Mouse (Mus musculus) cerebellum, postnatal 4 days (tissue): ENCODE data around the gene Grxcr1.
A peak's percentile ranks its signal among the peaks of the same experiment; 100 is the strongest.

ENCODE experiments used
- DNase-seq, 2 experiments: peaks; one replicate each; pipeline ENCODE4 v3.0.0; 2022; ENCODE audit warnings: low spot score in 2 of 2, mixed read lengths in 1 of 2

Grxcr1 gene

DNA sequence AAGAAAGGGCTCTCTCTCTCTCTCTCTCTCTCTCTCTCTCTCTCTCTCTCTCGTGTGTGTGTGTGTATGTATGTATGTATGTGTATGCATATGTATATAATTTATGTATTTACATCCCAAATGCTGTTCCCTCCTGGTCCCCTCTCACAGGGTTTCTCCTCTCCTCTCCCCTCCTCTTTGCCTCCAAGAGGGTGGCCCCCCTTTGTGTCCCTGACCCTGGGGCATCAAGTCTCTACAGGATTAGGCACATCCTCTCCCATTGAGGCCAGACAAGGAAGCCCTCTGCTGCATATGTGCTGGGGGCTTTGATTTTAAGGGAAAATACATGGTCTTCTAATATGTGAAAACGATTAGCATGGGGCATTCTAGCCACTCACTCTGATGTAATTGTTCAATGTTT is 61.5 kb downstream of the Grxcr1 start:
- no peak for DNase-seq

- no peak for DNase-seq
Measured at GRCm38 (mm10) chr5:68097665-68098624, 66.3 kb downstream of the Grxcr1 start.

DNA sequence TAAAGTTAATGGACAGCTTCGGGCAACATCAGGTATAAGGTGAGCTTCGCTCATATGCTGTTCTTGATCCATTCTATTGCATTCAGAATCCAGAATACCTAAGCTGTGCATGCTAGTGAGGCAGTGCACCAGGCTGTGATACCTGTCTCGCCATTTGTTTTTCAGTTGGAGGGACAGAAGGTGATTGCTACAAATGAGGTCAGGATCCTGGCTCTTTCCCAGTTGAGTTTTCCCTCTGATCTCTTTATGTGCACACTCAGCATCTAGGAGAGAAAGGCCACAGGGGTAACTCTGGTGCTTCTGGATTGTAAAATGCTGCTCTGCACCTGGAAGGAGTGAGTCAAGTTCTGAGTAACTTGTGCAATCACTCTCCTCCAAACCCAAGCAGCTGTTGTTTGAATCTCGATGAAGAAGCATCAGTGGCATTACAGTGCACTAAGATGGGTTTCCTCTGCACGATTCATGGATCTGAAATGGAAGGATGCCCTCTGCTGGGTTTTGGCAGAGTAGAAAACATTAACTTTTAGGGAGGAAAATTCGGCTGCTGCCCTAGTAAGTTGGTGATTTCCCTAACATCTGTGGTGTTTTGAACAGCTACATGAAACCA is 80.9 kb downstream of the Grxcr1 start:
- DNase-seq: peak in 1 of 2 experiments; percentile 15

DNA sequence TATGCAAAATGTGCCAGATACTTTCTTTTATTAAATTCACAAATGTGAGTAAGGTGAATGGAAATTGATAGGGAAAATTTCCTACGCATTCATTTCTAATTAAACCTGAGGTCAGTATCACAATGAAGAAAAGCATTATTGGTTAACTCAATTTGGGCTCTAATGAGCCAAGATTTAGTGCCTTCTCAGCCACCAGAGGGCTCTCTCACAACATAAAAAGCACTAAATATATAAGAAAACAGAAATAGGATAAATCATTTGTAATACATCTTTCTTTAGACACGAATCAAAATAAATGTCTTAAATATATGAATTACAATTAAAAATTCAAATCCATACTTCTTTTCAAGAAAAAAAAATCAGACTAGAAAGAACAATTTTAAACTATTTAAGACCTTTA is 89.2 kb downstream of the Grxcr1 start:
- no peak for DNase-seq

DNA sequence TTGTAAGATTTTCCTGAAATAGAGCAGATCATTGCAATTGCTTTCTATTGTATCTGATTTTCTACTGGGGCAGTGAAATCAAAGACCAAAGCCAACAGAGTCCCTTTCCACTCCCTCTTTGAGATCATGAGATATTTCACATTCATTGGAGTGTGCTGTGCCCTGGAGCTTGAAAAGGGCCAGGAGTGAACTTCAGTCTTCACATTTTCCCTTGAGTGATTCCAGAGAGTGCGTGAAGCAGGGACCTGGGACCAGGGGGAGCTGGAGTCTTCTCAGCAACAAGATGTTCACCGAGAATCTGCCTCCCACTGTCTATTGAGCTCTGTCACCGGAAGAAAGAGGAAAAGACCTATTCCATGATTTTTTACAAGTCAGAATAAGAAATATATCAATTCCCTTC is 91.2 kb downstream of the Grxcr1 start:
- DNase-seq: no peak

GRCm38 (mm10) chr5:68125478-68125877 is 93.8 kb downstream of the Grxcr1 start:
- DNase-seq: no peak

GRCm38 (mm10) chr5:68128421-68128820 is 96.8 kb downstream of the Grxcr1 start:
- DNase-seq: peak in 1 of 2 experiments; percentile 33

- DNase-seq: no peak
Measured at GRCm38 (mm10) chr5:68128821-68129608, 97.4 kb downstream of the Grxcr1 start.

- DNase-seq: no peak
Measured at GRCm38 (mm10) chr5:68146818-68147217, 115.2 kb downstream of the Grxcr1 start.

GRCm38 (mm10) chr5:68149946-68150345 is 118.3 kb downstream of the Grxcr1 start:
- peak in 1 of 2 experiments; percentile 32 for DNase-seq

DNA sequence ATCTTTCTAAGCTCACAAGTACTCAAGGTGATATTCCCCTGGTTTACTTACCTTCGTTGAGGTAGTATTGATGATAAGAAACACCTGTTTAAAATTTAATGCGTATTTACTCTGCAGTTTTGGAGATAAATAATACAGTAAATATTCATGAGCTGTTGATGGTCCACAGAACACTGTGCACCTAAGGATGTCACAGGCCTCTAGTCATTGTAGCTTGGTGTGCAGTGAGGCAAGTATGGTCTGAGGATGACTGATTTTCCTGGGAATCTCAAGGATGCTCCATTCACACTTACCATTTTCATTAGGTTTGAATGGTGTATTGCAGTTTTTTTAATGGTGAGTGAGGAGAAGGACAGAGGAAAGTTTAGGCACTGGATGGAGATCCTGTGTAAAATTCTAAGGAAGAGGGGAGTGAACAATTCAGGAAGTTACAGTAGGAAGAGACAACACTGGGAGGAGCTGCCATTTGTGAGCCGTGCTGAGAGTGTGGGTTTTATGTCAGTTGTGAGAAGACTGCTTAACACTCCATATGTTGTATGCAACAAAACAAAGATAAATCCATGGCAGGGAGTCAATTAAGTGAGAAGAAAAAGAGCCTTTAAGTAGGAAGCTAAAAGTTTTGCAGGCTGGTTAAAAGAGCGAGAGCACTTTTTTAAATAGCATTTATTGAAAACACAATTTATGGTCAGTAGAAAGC is 118.9 kb downstream of the Grxcr1 start:
- DNase-seq: no peak

GRCm38 (mm10) chr5:68162503-68162902 is 130.9 kb downstream of the Grxcr1 start:
- no peak for DNase-seq

GRCm38 (mm10) chr5:68165954-68166353 is 134.3 kb downstream of the Grxcr1 start:
- peak in 1 of 2 experiments; percentile 16 for DNase-seq
